Mouse (Mus musculus) liver, embryonic 14.5 days (tissue): ENCODE data around the gene Lrsam1. TPM values are rescaled to one million over a fixed set of nuclear protein-coding genes. Genes with fewer than 3 reads are reported as not detected.

Experiments
- ATAC-seq: fragments of 200-750 bp; cut with Nextera tagmentation; 2 replicates; pipeline ENCODE4 v1.8.0; 2017; ENCODE audit warnings: moderate number of reproducible peaks, mild to moderate bottlenecking, moderate library complexity; ENCODE audit not compliant: insufficient read depth
- DNase-seq, 3 experiments: peaks; one replicate each; pipeline ENCODE4 v3.0.0-alpha.2; 2012 to 2013; ENCODE audit warnings: low read depth in 3 of 3, low spot score in 3 of 3
- H3K27ac ChIP-seq: fragments of 300-500 bp; sonication (generic); 2 replicates; pipeline ENCODE4 v1.5.1; 2014; ENCODE audit warnings: moderate library complexity, mild to moderate bottlenecking, control low read depth, inconsistent platforms
- H3K27me3 ChIP-seq: fragments of 300-500 bp; sonication (generic); 2 replicates; pipeline ENCODE4 v1.6.1; 2014; ENCODE audit warnings: mild to moderate bottlenecking, low read length, moderate library complexity; ENCODE audit not compliant: control insufficient read depth, insufficient read depth
- H3K36me3 ChIP-seq: fragments of 300-500 bp; sonication (generic); replicated peaks from 2 replicates; pipeline ENCODE4 v1.6.1; 2014; ENCODE audit warnings: low read depth; ENCODE audit not compliant: control insufficient read depth, insufficient read depth
- H3K4me1 ChIP-seq, 2 experiments: fragments of 200-500 bp in 1 of 2; fragments of 300-500 bp in 1 of 2; sonication (generic) in 1 of 2; replicated peaks; 2 replicates each; pipeline ENCODE4 v1.6.1; 2012 to 2014; ENCODE audit warnings: antibody characterized with exemption in 1 of 2, inconsistent platforms in 1 of 2, low read length in 1 of 2; ENCODE audit not compliant: control insufficient read depth in 2 of 2, insufficient read depth in 2 of 2
- H3K4me2 ChIP-seq: fragments of 300-500 bp; sonication (generic); 2 replicates; pipeline ENCODE4 v1.6.1; 2014; ENCODE audit warnings: low read depth, mild to moderate bottlenecking, control low read depth, moderate library complexity
- H3K4me3 ChIP-seq, 2 experiments: fragments of 200-500 bp in 1 of 2; fragments of 300-500 bp in 1 of 2; sonication (generic) in 1 of 2; 2 replicates each; pipeline ENCODE4 v1.5.1; 2012 to 2014; ENCODE audit warnings: low read depth in 2 of 2, low read length in 2 of 2, mild to moderate bottlenecking in 2 of 2, control low read depth in 1 of 2, inconsistent platforms in 1 of 2, moderate library complexity in 1 of 2; ENCODE audit not compliant: insufficient read depth in 1 of 2
- H3K9ac ChIP-seq: fragments of 300-500 bp; sonication (generic); replicated peaks from 2 replicates; pipeline ENCODE4 v1.6.1; 2014; ENCODE audit warnings: mild to moderate bottlenecking, control low read depth, moderate library complexity
- H3K9me3 ChIP-seq: fragments of 300-500 bp; sonication (generic); 2 replicates; pipeline ENCODE4 v1.6.1; 2016; ENCODE audit warnings: low read length, mixed read lengths; ENCODE audit not compliant: control insufficient read depth
- CTCF ChIP-seq: IDR thresholded peaks from 2 replicates; pipeline ENCODE4 v1.5.1; 2016; ENCODE audit warnings: antibody characterized with exemption, low read depth, control low read depth
- EP300 ChIP-seq: IDR thresholded peaks from 2 replicates; pipeline ENCODE4 v1.6.1; 2016; ENCODE audit warnings: antibody characterized with exemption, low read depth
- WGBS: fragments of 180-500 bp; shearing (Covaris S2); extraction: QIAGEN DNeasy Blood & Tissue Kit; methylation state at CpG from one replicate; pipeline ENCODE4 v1.1.7; 2014; ENCODE audit not compliant: insufficient replicate concordance; 5-methylcytosine and 5-hydroxymethylcytosine counted together
- polyA plus RNA-seq, 2 experiments: library from polyadenylated mRNA; depleted of rRNA in 1 of 2; stranded (reverse) in 1 of 2; unstranded in 1 of 2; fragments of >200 nt; fragmentation: Nextera tagmentation in 1 of 2; extraction: Ambion mirVana in 1 of 2; gene quantifications; 2 replicates each; pipeline versions ENCODE4 v1.2.1 to v1.2.3; 2012 to 2014

Gene Lrsam1
- polyA plus RNA-seq, 2 experiments, result 1.1 to 2.5 TPM

- no peaks in the 10 kb centered on the region for H3K9me3 ChIP-seq
- ATAC-seq, result peak; percentile 84
- H3K27ac ChIP-seq, result no peak within 1 kb of the TSS
- H3K4me1 ChIP-seq, result peaks cover 6 to 22% of the 10 kb centered on the region in 2 experiments
- under 1% methylated on average over 67 of the region's 68 CpGs for WGBS
- H3K27me3 ChIP-seq, result no peaks in the 10 kb centered on the region; the same call in 1 of the 2 replicates
- H3K4me3 ChIP-seq, result peak within 1 kb of the TSS; percentile 60 to 67
- no peaks in the 10 kb centered on the region for H3K36me3 ChIP-seq
- peak within 1 kb of the TSS; percentile 45 for H3K9ac ChIP-seq
- peak within 1 kb of the TSS; percentile 79 for H3K4me2 ChIP-seq
- TF ChIP-seq EP300 (no peak), CTCF (no peak)
- DNase-seq, result peak; percentile 45 to 66 (median 64)
These were observed 85.5 kb downstream of the Lrsam1 start, which contains the start of gene Fam129b for GRCm38 (mm10) chr2:32875675-32876489. TSS of gene Fam129b (plus strand) at chr2:32876114.

Other genes with a start within 250 kb of the Lrsam1 start
- 53.9 and 60.7 TPM in 2 replicates for gene Cdk9, start 248.5 kb downstream of the Lrsam1 start, polyA plus RNA-seq (2012; rRNA removed)
- 36.5 and 42.0 TPM in 2 replicates for gene Cdk9, start 248.5 kb downstream of the Lrsam1 start, polyA plus RNA-seq (2014; fragmentation: Nextera tagmentation; extraction: Ambion mirVana)
- gene Sh2d3c, start 240.6 kb downstream of the Lrsam1 start, polyA plus RNA-seq (2012; rRNA removed), result 4.7 and 5.8 TPM in 2 replicates
- 3.5 and 5.1 TPM in 2 replicates for gene Sh2d3c, start 240.6 kb downstream of the Lrsam1 start, polyA plus RNA-seq (2014; fragmentation: Nextera tagmentation; extraction: Ambion mirVana)
- 0.07 TPM in 1 of 2 replicates, not detected in the other for gene 6330409D20Rik, start 220.6 kb downstream of the Lrsam1 start, polyA plus RNA-seq (2012; rRNA removed)
- gene 6330409D20Rik, start 220.6 kb downstream of the Lrsam1 start, polyA plus RNA-seq (2014; fragmentation: Nextera tagmentation; extraction: Ambion mirVana), result not detected in 2 replicates
- 21.2 and 30.7 TPM in 2 replicates for gene Tor2a, start 204.4 kb downstream of the Lrsam1 start, polyA plus RNA-seq (2012; rRNA removed)
- gene Tor2a, start 204.4 kb downstream of the Lrsam1 start, polyA plus RNA-seq (2014; fragmentation: Nextera tagmentation; extraction: Ambion mirVana), result 25.2 and 28.1 TPM in 2 replicates
- gene Ttc16, start 186.0 kb downstream of the Lrsam1 start, polyA plus RNA-seq (2012; rRNA removed), result 0.18 and 0.22 TPM in 2 replicates
- 0.09 and 0.10 TPM in 2 replicates for gene Ttc16, start 186.0 kb downstream of the Lrsam1 start, polyA plus RNA-seq (2014; fragmentation: Nextera tagmentation; extraction: Ambion mirVana)
- 1.3 and 1.7 TPM in 2 replicates for gene Ptrh1, start 185.8 kb downstream of the Lrsam1 start, polyA plus RNA-seq (2012; rRNA removed)
- 1.9 and 2.2 TPM in 2 replicates for gene Ptrh1, start 185.8 kb downstream of the Lrsam1 start, polyA plus RNA-seq (2014; fragmentation: Nextera tagmentation; extraction: Ambion mirVana)
- not detected in 2 replicates for gene Cfap157, start 177.2 kb downstream of the Lrsam1 start, polyA plus RNA-seq (2012; rRNA removed)
- gene Cfap157, start 177.2 kb downstream of the Lrsam1 start, polyA plus RNA-seq (2014; fragmentation: Nextera tagmentation; extraction: Ambion mirVana), result not detected in 2 replicates
- gene Stxbp1, start 114.4 kb downstream of the Lrsam1 start, polyA plus RNA-seq (2012; rRNA removed), result 1.4 and 2.1 TPM in 2 replicates
- 2.3 and 2.6 TPM in 2 replicates for gene Stxbp1, start 114.4 kb downstream of the Lrsam1 start, polyA plus RNA-seq (2014; fragmentation: Nextera tagmentation; extraction: Ambion mirVana)
- gene Fam129b, start 85.5 kb downstream of the Lrsam1 start, polyA plus RNA-seq (2012; rRNA removed), result 5.7 and 5.9 TPM in 2 replicates
- gene Fam129b, start 85.5 kb downstream of the Lrsam1 start, polyA plus RNA-seq (2014; fragmentation: Nextera tagmentation; extraction: Ambion mirVana), result 2.7 and 2.9 TPM in 2 replicates
- gene Rpl12, start 55 bp downstream of the Lrsam1 start, polyA plus RNA-seq (2012; rRNA removed), result 311 and 646 TPM in 2 replicates
- gene Rpl12, start 55 bp downstream of the Lrsam1 start, polyA plus RNA-seq (2014; fragmentation: Nextera tagmentation; extraction: Ambion mirVana), result 144 and 162 TPM in 2 replicates
- gene Slc2a8, start 20.5 kb upstream of the Lrsam1 start, polyA plus RNA-seq (2012; rRNA removed), result 5.1 and 7.2 TPM in 2 replicates
- 4.9 and 6.8 TPM in 2 replicates for gene Slc2a8, start 20.5 kb upstream of the Lrsam1 start, polyA plus RNA-seq (2014; fragmentation: Nextera tagmentation; extraction: Ambion mirVana)
- gene Garnl3, start 170.0 kb upstream of the Lrsam1 start, polyA plus RNA-seq (2012; rRNA removed), result 0.34 and 0.56 TPM in 2 replicates
- gene Garnl3, start 170.0 kb upstream of the Lrsam1 start, polyA plus RNA-seq (2014; fragmentation: Nextera tagmentation; extraction: Ambion mirVana), result 0.53 and 1.3 TPM in 2 replicates